Mouse (Mus musculus): ENCODE data around the gene Gm13283. TPM values are rescaled to one million over a fixed set of nuclear protein-coding genes. Genes with fewer than 3 reads are reported as not detected.

Gm13283 gene
- total RNA-seq (2023) = not detected

DNA sequence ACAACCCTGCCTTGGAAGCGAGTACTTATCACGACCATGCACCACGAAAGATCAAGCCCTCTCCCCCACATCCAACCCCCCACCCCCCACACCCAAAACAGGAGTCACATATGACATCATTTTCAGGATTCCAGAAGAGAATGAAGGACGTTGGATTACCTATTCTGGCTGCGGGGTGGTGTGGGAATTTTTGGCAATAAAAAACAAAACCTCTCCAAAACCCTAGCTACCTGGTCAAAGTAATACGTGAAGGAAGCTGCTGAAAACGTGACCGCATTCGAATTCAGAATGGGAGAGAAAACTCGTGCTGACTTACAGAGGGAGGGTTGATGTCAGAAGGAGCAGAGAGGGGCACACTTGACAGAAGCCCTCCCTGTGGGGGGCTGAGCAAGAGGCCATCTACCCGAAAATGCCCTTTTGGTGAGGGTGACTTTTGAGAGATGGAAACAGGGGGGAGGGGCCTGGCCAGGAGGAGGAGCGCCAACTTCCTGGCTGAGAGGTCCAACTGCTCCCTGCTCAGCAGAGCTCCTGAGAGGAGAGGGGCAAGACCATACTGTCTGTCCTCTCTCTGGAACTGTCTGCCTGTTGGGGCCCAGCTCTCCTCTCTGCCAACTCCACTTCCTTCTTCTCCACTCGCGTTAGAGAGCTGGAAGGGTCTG, at the start of gene Gm13283:
Gene Gm13283, plus strand, starts transcription at position 510 of the 659 bp plus-strand sequence.

DNA sequence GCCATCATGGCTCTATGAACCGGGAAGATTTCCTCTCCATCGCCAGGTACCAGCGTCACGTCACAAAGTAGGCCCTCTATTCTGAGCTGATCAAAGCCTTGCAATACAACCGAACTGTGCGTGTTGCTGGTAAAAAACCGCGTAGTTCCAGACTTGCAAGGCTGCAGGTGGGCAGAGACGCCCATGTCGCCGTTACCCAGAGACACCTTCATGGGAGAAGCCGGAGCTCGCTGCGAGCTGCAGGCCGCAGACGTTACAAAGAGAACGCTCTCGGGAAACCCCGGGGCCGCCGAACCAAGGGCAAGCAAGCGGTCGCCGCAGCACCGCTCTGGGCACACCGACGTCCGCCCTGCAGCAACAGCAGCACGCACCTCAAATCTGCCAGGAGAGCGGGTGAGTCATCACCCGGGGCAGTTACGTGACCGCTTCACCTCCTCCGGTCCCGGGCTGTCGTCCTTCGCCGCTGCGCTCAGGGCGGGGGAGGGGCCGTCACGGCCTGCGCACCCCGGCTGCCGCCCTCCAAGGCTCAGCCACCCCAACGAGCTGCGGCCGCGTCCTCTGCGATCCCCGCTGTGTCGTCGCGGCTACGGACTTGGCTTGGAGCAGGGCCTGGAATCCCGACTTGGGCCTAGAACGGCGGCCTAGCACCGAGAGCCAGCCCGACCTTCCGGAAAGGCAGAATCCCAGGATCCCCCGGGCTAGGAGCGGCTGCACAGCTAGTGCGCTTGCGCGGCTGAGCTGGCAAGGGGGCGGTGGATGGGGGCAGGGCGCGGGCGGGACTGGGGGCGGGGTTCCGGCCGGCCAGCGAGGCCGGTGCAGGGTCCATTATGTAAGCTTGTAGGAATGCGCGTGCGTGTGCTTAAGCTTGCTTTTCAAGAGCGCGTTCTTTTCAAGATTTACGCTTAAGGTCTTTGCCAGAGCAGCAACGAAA, 37.9 kb upstream of the Gm13283 start, which contains the start of the genes Gm26566 and Klhl9:
Gene Gm26566, plus strand, starts transcription at position 15 of the 931 bp plus-strand sequence.
Gene Klhl9, minus strand, starts transcription at position 675 of the 931 bp plus-strand sequence.

DNA sequence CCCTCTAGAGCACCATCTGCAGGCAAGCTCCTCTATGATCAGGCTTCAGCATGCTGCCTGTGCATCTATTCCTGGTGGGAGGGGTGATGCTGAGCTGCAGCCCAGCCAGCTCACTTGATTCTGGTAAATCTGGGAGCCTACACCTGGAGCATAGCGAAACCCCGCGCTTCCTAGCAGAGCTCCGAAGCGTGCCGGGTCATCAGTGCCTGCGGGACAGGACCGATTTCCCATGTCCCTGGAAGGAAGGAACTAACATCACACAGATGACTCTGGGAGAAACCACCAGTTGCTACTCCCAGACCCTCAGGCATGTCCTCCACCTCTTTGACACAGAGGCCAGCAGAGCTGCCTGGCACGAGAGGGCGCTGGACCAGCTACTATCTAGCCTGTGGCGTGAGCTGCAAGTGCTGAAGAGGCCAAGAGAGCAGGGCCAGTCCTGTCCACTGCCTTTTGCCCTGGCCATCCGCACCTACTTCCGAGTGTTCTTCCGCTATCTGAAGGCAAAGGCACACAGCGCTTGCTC, 5.0 kb upstream of the Gm13283 start, which contains the start of gene Gm13271:
Gene Gm13271, plus strand, starts transcription at position 51 of the 523 bp plus-strand sequence.

DNA sequence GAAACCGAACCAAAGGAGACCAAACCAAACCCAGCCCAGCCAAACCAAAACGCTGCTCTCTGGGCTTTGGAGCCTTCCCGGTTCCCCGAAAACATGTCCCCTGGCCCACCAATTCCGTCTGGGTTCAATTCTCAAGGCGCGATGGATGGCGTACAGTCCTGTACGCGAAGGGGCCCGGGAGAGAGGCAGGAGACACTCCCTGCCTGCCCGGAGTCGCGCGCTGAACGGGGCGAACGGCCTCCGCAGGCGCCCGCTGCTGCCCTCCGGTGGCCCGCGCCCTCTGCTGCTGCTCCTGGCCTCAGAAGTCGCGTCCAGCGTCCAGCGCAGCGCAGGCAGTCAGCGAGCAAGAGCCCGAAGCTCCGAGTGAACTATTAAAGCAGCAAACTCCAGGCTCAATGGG, 13.6 kb downstream of the Gm13283 start, which contains the start of gene Gm13290:
Gene Gm13290, plus strand, starts transcription at position 301 of the 400 bp plus-strand sequence.

DNA sequence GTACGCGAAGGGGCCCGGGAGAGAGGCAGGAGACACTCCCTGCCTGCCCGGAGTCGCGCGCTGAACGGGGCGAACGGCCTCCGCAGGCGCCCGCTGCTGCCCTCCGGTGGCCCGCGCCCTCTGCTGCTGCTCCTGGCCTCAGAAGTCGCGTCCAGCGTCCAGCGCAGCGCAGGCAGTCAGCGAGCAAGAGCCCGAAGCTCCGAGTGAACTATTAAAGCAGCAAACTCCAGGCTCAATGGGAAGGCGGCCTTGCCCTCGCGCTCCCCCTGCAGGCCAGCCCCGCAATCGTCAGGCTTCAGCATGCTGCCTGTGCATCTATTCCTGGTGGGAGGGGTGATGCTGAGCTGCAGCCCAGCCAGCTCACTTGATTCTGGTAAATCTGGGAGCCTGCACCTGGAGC, 16.7 kb downstream of the Gm13283 start, which contains the start of gene Gm13289:
Gene Gm13289, plus strand, starts transcription at position 301 of the 400 bp plus-strand sequence.

DNA sequence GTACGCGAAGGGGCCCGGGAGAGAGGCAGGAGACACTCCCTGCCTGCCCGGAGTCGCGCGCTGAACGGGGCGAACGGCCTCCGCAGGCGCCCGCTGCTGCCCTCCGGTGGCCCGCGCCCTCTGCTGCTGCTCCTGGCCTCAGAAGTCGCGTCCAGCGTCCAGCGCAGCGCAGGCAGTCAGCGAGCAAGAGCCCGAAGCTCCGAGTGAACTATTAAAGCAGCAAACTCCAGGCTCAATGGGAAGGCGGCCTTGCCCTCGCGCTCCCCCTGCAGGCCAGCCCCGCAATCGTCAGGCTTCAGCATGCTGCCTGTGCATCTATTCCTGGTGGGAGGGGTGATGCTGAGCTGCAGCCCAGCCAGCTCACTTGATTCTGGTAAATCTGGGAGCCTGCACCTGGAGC, 19.6 kb downstream of the Gm13283 start, which contains the start of gene Gm13272:
Gene Gm13272, plus strand, starts transcription at position 301 of the 400 bp plus-strand sequence.

DNA sequence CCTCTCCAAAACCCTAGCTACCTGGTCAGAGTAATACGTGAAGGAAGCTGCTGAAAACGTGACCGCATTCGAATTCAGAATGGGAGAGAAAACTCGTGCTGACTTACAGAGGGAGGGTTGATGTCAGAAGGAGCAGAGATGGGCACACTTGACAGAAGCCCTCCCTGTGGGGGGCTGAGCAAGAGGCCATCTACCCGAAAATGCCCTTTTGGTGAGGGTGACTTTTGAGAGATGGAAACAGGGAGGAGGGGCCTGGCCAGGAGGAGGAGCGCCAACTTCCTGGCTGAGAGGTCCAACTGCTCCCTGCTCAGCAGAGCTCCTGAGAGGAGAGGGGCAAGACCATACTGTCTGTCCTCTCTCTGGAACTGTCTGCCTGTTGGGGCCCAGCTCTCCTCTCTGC, 21.9 kb downstream of the Gm13283 start, which contains the start of gene Ifnz:
Gene Ifnz, plus strand, starts transcription at position 301 of the 400 bp plus-strand sequence.

DNA sequence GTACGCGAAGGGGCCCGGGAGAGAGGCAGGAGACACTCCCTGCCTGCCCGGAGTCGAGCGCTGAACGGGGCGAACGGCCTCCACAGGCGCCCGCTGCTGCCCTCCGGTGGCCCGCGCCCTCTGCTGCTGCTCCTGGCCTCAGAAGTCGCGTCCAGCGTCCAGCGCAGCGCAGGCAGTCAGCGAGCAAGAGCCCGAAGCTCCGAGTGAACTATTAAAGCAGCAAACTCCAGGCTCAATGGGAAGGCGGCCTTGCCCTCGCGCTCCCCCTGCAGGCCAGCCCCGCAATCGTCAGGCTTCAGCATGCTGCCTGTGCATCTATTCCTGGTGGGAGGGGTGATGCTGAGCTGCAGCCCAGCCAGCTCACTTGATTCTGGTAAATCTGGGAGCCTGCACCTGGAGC, 25.5 kb downstream of the Gm13283 start, which contains the start of gene Gm13276:
Gene Gm13276, plus strand, starts transcription at position 301 of the 400 bp plus-strand sequence.

DNA sequence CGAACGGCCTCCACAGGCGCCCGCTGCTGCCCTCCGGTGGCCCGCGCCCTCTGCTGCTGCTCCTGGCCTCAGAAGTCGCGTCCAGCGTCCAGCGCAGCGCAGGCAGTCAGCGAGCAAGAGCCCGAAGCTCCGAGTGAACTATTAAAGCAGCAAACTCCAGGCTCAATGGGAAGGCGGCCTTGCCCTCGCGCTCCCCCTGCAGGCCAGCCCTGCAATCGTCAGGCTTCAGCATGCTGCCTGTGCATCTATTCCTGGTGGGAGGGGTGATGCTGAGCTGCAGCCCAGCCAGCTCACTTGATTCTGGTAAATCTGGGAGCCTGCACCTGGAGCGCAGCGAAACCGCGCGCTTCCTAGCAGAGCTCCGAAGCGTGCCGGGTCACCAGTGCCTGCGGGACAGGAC, 28.5 kb downstream of the Gm13283 start, which contains the start of gene Gm13277:
Gene Gm13277, plus strand, starts transcription at position 231 of the 400 bp plus-strand sequence.

DNA sequence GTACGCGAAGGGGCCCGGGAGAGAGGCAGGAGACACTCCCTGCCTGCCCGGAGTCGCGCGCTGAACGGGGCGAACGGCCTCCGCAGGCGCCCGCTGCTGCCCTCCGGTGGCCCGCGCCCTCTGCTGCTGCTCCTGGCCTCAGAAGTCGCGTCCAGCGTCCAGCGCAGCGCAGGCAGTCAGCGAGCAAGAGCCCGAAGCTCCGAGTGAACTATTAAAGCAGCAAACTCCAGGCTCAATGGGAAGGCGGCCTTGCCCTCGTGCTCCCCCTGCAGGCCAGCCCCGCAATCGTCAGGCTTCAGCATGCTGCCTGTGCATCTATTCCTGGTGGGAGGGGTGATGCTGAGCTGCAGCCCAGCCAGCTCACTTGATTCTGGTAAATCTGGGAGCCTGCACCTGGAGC, 31.3 kb downstream of the Gm13283 start, which contains the start of gene Gm13278:
Gene Gm13278, plus strand, starts transcription at position 301 of the 400 bp plus-strand sequence.

DNA sequence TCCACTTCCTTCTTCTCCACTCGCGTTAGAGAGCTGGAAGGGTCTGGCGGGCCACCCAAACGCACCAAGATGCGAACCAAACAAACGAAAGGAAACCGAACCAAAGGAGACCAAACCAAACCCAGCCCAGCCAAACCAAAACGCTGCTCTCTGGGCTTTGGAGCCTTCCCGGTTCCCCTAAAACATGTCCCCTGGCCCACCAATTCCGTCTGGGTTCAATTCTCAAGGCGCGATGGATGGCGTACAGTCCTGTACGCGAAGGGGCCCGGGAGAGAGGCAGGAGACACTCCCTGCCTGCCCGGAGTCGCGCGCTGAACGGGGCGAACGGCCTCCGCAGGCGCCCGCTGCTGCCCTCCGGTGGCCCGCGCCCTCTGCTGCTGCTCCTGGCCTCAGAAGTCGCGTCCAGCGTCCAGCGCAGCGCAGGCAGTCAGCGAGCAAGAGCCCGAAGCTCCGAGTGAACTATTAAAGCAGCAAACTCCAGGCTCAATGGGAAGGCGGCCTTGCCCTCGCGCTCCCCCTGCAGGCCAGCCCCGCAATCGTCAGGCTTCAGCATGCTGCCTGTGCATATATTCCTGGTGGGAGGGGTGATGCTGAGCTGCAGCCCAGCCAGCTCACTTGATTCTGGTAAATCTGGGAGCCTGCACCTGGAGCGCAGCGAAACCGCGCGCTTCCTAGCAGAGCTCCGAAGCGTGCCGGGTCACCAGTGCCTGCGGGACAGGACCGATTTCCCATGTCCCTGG, 34.2 kb downstream of the Gm13283 start, which contains the start of gene Gm13275:
Gene Gm13275, plus strand, starts transcription at position 552 of the 740 bp plus-strand sequence.

DNA sequence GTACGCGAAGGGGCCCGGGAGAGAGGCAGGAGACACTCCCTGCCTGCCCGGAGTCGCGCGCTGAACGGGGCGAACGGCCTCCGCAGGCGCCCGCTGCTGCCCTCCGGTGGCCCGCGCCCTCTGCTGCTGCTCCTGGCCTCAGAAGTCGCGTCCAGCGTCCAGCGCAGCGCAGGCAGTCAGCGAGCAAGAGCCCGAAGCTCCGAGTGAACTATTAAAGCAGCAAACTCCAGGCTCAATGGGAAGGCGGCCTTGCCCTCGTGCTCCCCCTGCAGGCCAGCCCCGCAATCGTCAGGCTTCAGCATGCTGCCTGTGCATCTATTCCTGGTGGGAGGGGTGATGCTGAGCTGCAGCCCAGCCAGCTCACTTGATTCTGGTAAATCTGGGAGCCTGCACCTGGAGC, 37.2 kb downstream of the Gm13283 start, which contains the start of gene Gm13279:
Gene Gm13279, plus strand, starts transcription at position 301 of the 400 bp plus-strand sequence.

DNA sequence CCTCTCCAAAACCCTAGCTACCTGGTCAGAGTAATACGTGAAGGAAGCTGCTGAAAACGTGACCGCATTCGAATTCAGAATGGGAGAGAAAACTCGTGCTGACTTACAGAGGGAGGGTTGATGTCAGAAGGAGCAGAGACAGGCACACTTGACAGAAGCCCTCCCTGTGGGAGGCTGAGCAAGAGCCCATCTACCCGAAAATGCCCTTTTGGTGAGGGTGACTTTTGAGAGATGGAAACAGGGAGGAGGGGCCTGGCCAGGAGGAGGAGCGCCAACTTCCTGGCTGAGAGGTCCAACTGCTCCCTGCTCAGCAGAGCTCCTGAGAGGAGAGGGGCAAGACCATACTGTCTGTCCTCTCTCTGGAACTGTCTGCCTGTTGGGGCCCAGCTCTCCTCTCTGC, 39.4 kb downstream of the Gm13283 start, which contains the start of gene Gm13285:
Gene Gm13285, plus strand, starts transcription at position 301 of the 400 bp plus-strand sequence.

DNA sequence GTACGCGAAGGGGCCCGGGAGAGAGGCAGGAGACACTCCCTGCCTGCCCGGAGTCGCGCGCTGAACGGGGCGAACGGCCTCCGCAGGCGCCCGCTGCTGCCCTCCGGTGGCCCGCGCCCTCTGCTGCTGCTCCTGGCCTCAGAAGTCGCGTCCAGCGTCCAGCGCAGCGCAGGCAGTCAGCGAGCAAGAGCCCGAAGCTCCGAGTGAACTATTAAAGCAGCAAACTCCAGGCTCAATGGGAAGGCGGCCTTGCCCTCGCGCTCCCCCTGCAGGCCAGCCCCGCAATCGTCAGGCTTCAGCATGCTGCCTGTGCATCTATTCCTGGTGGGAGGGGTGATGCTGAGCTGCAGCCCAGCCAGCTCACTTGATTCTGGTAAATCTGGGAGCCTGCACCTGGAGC, 43.0 kb downstream of the Gm13283 start, which contains the start of gene Gm13287:
Gene Gm13287, plus strand, starts transcription at position 301 of the 400 bp plus-strand sequence.

DNA sequence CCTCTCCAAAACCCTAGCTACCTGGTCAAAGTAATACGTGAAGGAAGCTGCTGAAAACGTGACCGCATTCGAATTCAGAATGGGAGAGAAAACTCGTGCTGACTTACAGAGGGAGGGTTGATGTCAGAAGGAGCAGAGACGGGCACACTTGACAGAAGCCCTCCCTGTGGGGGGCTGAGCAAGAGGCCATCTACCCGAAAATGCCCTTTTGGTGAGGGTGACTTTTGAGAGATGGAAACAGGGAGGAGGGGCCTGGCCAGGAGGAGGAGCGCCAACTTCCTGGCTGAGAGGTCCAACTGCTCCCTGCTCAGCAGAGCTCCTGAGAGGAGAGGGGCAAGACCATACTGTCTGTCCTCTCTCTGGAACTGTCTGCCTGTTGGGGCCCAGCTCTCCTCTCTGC, 45.3 kb downstream of the Gm13283 start, which contains the start of gene Gm13288:
Gene Gm13288, plus strand, starts transcription at position 301 of the 400 bp plus-strand sequence.

Other genes with a start within 250 kb of the Gm13283 start
- not detected for gene Ifnb1, start 237.3 kb upstream of the Gm13283 start, total RNA-seq (2023)
- gene Ifna15, start 201.9 kb upstream of the Gm13283 start, total RNA-seq (2023) = not detected
- gene Ifna14, start 188.3 kb upstream of the Gm13283 start, total RNA-seq (2023) = not detected
- gene Ifna9, start 167.7 kb upstream of the Gm13283 start, total RNA-seq (2023) = not detected
- gene Ifna12, start 156.7 kb upstream of the Gm13283 start, total RNA-seq (2023) = not detected
- gene C87499, start 125.7 kb upstream of the Gm13283 start, total RNA-seq (2023) = not detected
- not detected for gene Ifna13, start 115.7 kb upstream of the Gm13283 start, total RNA-seq (2023)
- gene Ifna16, start 83.2 kb upstream of the Gm13283 start, total RNA-seq (2023) = not detected
- not detected for gene Ifna2, start 76.2 kb upstream of the Gm13283 start, total RNA-seq (2023)
- gene Ifnab, start 68.8 kb upstream of the Gm13283 start, total RNA-seq (2023) = not detected
- under 1 TPM; 0.37 to 0.58 TPM for gene Gm26566, start 38.3 kb upstream of the Gm13283 start, total RNA-seq (2023)
- 10 to 100 TPM; 49.2 to 57.1 TPM for gene Klhl9, start 37.7 kb upstream of the Gm13283 start, total RNA-seq (2023)
- gene Gm13271, start 5.3 kb upstream of the Gm13283 start, total RNA-seq (2023) = not detected
- gene Gm13290, start 13.7 kb downstream of the Gm13283 start, total RNA-seq (2023) = under 1 TPM in 1 of 2 experiments, not detected in 1; 0.38 TPM
- not detected for gene Gm13289, start 16.8 kb downstream of the Gm13283 start, total RNA-seq (2023)
- gene Gm13272, start 19.7 kb downstream of the Gm13283 start, total RNA-seq (2023) = not detected
- gene Ifnz, start 22.0 kb downstream of the Gm13283 start, total RNA-seq (2023) = not detected
- not detected for gene Gm13276, start 25.6 kb downstream of the Gm13283 start, total RNA-seq (2023)
- gene Gm13277, start 28.5 kb downstream of the Gm13283 start, total RNA-seq (2023) = not detected
- not detected for gene Gm13278, start 31.4 kb downstream of the Gm13283 start, total RNA-seq (2023)
- gene Gm13275, start 34.4 kb downstream of the Gm13283 start, total RNA-seq (2023) = not detected
- not detected for gene Gm13279, start 37.3 kb downstream of the Gm13283 start, total RNA-seq (2023)
- gene Gm13285, start 39.5 kb downstream of the Gm13283 start, total RNA-seq (2023) = under 1 TPM in 1 of 2 experiments, not detected in 1; 0.36 TPM
- gene Gm13287, start 43.1 kb downstream of the Gm13283 start, total RNA-seq (2023) = not detected
- gene Gm13288, start 45.4 kb downstream of the Gm13283 start, total RNA-seq (2023) = not detected
- gene Ifna7, start 56.1 kb downstream of the Gm13283 start, total RNA-seq (2023) = not detected
- gene Ifna11, start 59.8 kb downstream of the Gm13283 start, total RNA-seq (2023) = not detected
- gene Ifna6, start 67.3 kb downstream of the Gm13283 start, total RNA-seq (2023) = not detected
- gene Ifna5, start 75.4 kb downstream of the Gm13283 start, total RNA-seq (2023) = not detected
- not detected for gene Ifna4, start 81.7 kb downstream of the Gm13283 start, total RNA-seq (2023)
- not detected for gene Ifna1, start 90.0 kb downstream of the Gm13283 start, total RNA-seq (2023)
- not detected for gene Ifne, start 120.1 kb downstream of the Gm13283 start, total RNA-seq (2023)